Mouse (Mus musculus) limb, embryonic 11.5 days (tissue): Measurements from ENCODE around the gene Gm13304. TPM values are rescaled to one million over a fixed set of nuclear protein-coding genes. Genes with fewer than 3 reads are reported as not detected.
"Not testable (repeated sequence)": the region's sequence is repeated elsewhere in the genome, so short reads cannot be mapped to it uniquely, and the experiment has no call there.

Experiments
- ATAC-seq: fragments of 200-750 bp; cut with Nextera tagmentation; 2 replicates; pipeline ENCODE4 v1.8.0; 2017; ENCODE audit warnings: low read depth; ENCODE audit not compliant: insufficient number of reproducible peaks, low FRiP score, low TSS enrichment
- DNase-seq: peaks from one replicate; pipeline ENCODE4 v3.0.0-alpha.2; 2015; ENCODE audit warnings: low spot score
- H3K27ac ChIP-seq: fragments of 300-500 bp; sonication (generic); replicated peaks from 2 replicates; pipeline ENCODE4 v1.5.1; 2014; ENCODE audit warnings: low read depth, mild to moderate bottlenecking, low read length
- H3K27me3 ChIP-seq: fragments of 300-500 bp; sonication (generic); 2 replicates; pipeline ENCODE4 v1.6.1; 2014; ENCODE audit warnings: mild to moderate bottlenecking, low read length, mixed read lengths; ENCODE audit not compliant: control insufficient read depth, insufficient read depth
- H3K36me3 ChIP-seq: fragments of 300-500 bp; sonication (generic); 2 replicates; pipeline ENCODE4 v1.6.1; 2014; ENCODE audit warnings: mild to moderate bottlenecking, low read length, moderate library complexity, mixed read lengths; ENCODE audit not compliant: control insufficient read depth, insufficient read depth
- H3K4me1 ChIP-seq: fragments of 300-500 bp; sonication (generic); 2 replicates; pipeline ENCODE4 v1.6.1; 2014; ENCODE audit warnings: low read length, mixed read lengths; ENCODE audit not compliant: control insufficient read depth, insufficient read depth
- H3K4me2 ChIP-seq: fragments of 300-500 bp; sonication (generic); 2 replicates; pipeline ENCODE4 v1.6.1; 2014; ENCODE audit warnings: low read depth, mild to moderate bottlenecking, moderate library complexity; ENCODE audit not compliant: severe bottlenecking
- H3K4me3 ChIP-seq: fragments of 300-500 bp; sonication (generic); 2 replicates; pipeline ENCODE4 v1.5.1; 2014; ENCODE audit warnings: low read depth, low read length
- H3K9ac ChIP-seq: fragments of 300-500 bp; sonication (generic); 2 replicates; pipeline ENCODE4 v1.6.1; 2014; ENCODE audit warnings: mild to moderate bottlenecking, low read length
- H3K9me3 ChIP-seq: fragments of 300-500 bp; sonication (generic); 2 replicates; pipeline ENCODE4 v1.6.1; 2016; ENCODE audit warnings: low read length; ENCODE audit not compliant: control insufficient read depth
- WGBS: fragments of 180-500 bp; shearing (Covaris S2); extraction: QIAGEN DNeasy Blood & Tissue Kit; methylation state at CpG from one replicate; pipeline ENCODE4 v1.1.7; 2014; 5-methylcytosine and 5-hydroxymethylcytosine counted together
- polyA plus RNA-seq: library from polyadenylated mRNA; unstranded; fragments of >200 nt; fragmentation: Nextera tagmentation; extraction: Ambion mirVana; gene quantifications from 2 replicates; pipeline ENCODE4 v1.2.1, GENCODE M21; 2014

The Gm13304 gene
- 1.1 TPM in 1 of 2 replicates, not detected in the other for polyA plus RNA-seq

GRCm38 (mm10) chr4:42114517-42114916 is at the start of gene Gm13304:
Gene Gm13304 (plus strand): TSS chr4:42114817.
- not testable (repeated sequence) for H3K4me2 ChIP-seq, ATAC-seq, H3K9ac ChIP-seq, H3K27me3 ChIP-seq, H3K4me3 ChIP-seq, H3K27ac ChIP-seq, H3K36me3 ChIP-seq, H3K9me3 ChIP-seq, DNase-seq, H3K4me1 ChIP-seq
- WGBS: no CpG with 5 or more reads among the region's 5 CpGs

GRCm38 (mm10) chr4:42090907-42091306 is 23.7 kb upstream of the Gm13304 start, which contains the start of gene Gm3893:
Gene Gm3893 (plus strand): TSS chr4:42091207.
- no CpG with 5 or more reads among the region's 2 CpGs for WGBS
- H3K36me3 ChIP-seq, H3K4me1 ChIP-seq, H3K4me2 ChIP-seq, H3K9me3 ChIP-seq, H3K4me3 ChIP-seq, H3K27ac ChIP-seq, ATAC-seq, H3K9ac ChIP-seq, H3K27me3 ChIP-seq, DNase-seq: not testable (repeated sequence)

- not testable (repeated sequence) for H3K27me3 ChIP-seq, H3K9me3 ChIP-seq, DNase-seq, H3K27ac ChIP-seq, H3K4me2 ChIP-seq, H3K4me3 ChIP-seq, H3K9ac ChIP-seq, H3K36me3 ChIP-seq, H3K4me1 ChIP-seq, ATAC-seq
- no CpG with 5 or more reads among the region's 9 CpGs for WGBS
These were observed 38.5 kb downstream of the Gm13304 start, which contains the start of gene Gm13306 for GRCm38 (mm10) chr4:42153136-42153535. Gene Gm13306 (plus strand): TSS chr4:42153436.

Other genes starting within 250 kb of the Gm13304 start
- not detected in 2 replicates for gene Gm21541, start 211.2 kb upstream of the Gm13304 start, polyA plus RNA-seq
- 1.3 and 2.0 TPM in 2 replicates for gene Gm20878, start 173.2 kb upstream of the Gm13304 start, polyA plus RNA-seq
- gene Fam205a4, start 148.8 kb upstream of the Gm13304 start, polyA plus RNA-seq: 0.33 and 0.40 TPM in 2 replicates
- gene Gm21093, start 80.1 kb upstream of the Gm13304 start, polyA plus RNA-seq: not detected in 2 replicates
- not detected in 2 replicates for gene Gm3893, start 23.6 kb upstream of the Gm13304 start, polyA plus RNA-seq
- not detected in 2 replicates for gene Gm13306, start 38.6 kb downstream of the Gm13304 start, polyA plus RNA-seq
- 0.63 TPM in 1 of 2 replicates, not detected in the other for gene Gm13305, start 53.8 kb downstream of the Gm13304 start, polyA plus RNA-seq
- gene Gm10600, start 125.8 kb downstream of the Gm13304 start, polyA plus RNA-seq: not detected in 2 replicates
- gene Ccl21b, start 140.9 kb downstream of the Gm13304 start, polyA plus RNA-seq: not detected in 2 replicates
- gene Gm21953, start 179.4 kb downstream of the Gm13304 start, polyA plus RNA-seq: not detected in 2 replicates
- not detected in 2 replicates for gene Fam205a3, start 203.5 kb downstream of the Gm13304 start, polyA plus RNA-seq